15 mouse cellular contexts compared by ENCODE assay signal in genomic region chr9:102735231-102735630, GRCm38 (mm10). TPM values are rescaled to one million over a fixed set of nuclear protein-coding genes. Genes with fewer than 3 reads are reported as not detected.
DNase-seq lines count a peak whose midpoint lies in the region; ATAC-seq and TF ChIP-seq lines count a peak whose summit lies in the region.
"Had no signal": no experiment of that assay in that cellular context is flagged by ENCODE, and none has a peak within 500 bp of the region (broad histone marks: within the 10 kb centered on the region; RNA-seq: fewer than 3 reads in every experiment).

No protein-coding gene starts in this region.

- no peak overlapping the region for H3K9ac ChIP-seq in lung, embryonic 15.5 days
- H3K9ac ChIP-seq in stomach, embryonic 16.5 days (ENCODE audit: low read length), result no peak overlapping the region
- H3K9ac ChIP-seq: forebrain, postnatal 0 days had no signal

- peak overlapping the region; percentile 100 for H3K27ac ChIP-seq in kidney, adult 2 months (ENCODE audit: insufficient read depth, low read depth, low read length)
- peak overlapping the region; percentile 93 for H3K27ac ChIP-seq in lung, embryonic 15.5 days
- H3K27ac ChIP-seq in stomach, embryonic 16.5 days (ENCODE audit: low read length), result peak overlapping the region; percentile 89

- no peak for TF ChIP-seq POLR2A in kidney, adult 2 months (IDR thresholded peaks at IDR 0.05; ENCODE audit: low read depth, low read length)

- no peak for TF ChIP-seq CTCF in kidney, adult 2 months (conservative IDR thresholded peaks at IDR 0.05; ENCODE audit: insufficient read depth, insufficient read length, low read depth, low read length)

- no peaks in the 10 kb centered on the region for H3K27me3 ChIP-seq in kidney, adult 2 months (replicated peaks; ENCODE audit: control insufficient read depth, insufficient read depth, low read length)
- H3K27me3 ChIP-seq in lung, embryonic 15.5 days, result no peaks in the 10 kb centered on the region
- H3K27me3 ChIP-seq in stomach, embryonic 16.5 days (ENCODE audit: control insufficient read depth, insufficient read depth, low read length), result no peaks in the 10 kb centered on the region

- H3K36me3 ChIP-seq in kidney, adult 2 months (ENCODE audit: control insufficient read depth, insufficient read depth, low read length), result peaks cover 16% of the 10 kb centered on the region
- peaks cover 35% of the 10 kb centered on the region for H3K36me3 ChIP-seq in lung, embryonic 15.5 days
- peaks cover 14% of the 10 kb centered on the region; the same call in 1 of the 2 replicates for H3K36me3 ChIP-seq in stomach, embryonic 16.5 days (ENCODE audit: control insufficient read depth, insufficient read depth, low read length)

- H3K9me3 ChIP-seq in lung, embryonic 15.5 days, result no peaks in the 10 kb centered on the region
- H3K9me3 ChIP-seq in stomach, embryonic 16.5 days (replicated peaks; ENCODE audit: control insufficient read depth, low read length), result no peaks in the 10 kb centered on the region

- H3K4me2 ChIP-seq in lung, embryonic 15.5 days, result 0 out of 2 replicates have a peak overlapping the region, but pooled peaks have one; percentile 16
- H3K4me2 ChIP-seq in stomach, embryonic 16.5 days (ENCODE audit: low read depth, low read length), result no peak overlapping the region

- WGBS in kidney, adult 2 months, result 46% methylated on average over 3 of the region's 3 CpGs
- WGBS in lung, embryonic 15.5 days, result 78% methylated on average over 3 of the region's 3 CpGs
- 87% methylated on average over 3 of the region's 3 CpGs for WGBS in stomach, embryonic 16.5 days

- no peak for ATAC-seq in lung, embryonic 15.5 days (ENCODE audit: borderline replicate concordance, extremely low read depth, low FRiP score, low TSS enrichment)
- ATAC-seq in stomach, embryonic 16.5 days (ENCODE audit: insufficient read depth, low FRiP score), result no peak
- ATAC-seq: forebrain, postnatal 0 days; hindbrain, embryonic 16.5 days had no signal

- peak; percentile 60 for DNase-seq in kidney, adult 2 months
- no peak for DNase-seq in kidney, adult 11 months
- no peak for DNase-seq in lung, postnatal 10 days
- peak; percentile 25 for DNase-seq in kidney, postnatal 10 days
- DNase-seq in embryo, embryonic 9.5 days (ENCODE audit: extremely low spot score), result no peak
- DNase-seq in gastrocnemius, adult 18-20 months (ENCODE audit: low spot score), result no peak
- DNase-seq: cerebellum, postnatal 10 days; embryo, embryonic 11 days; forebrain, postnatal 0 days; gastrocnemius, postnatal 14 days; heart, postnatal 14 days; right cerebral cortex, postnatal 14 days had no signal

- peaks cover 50% of the 10 kb centered on the region for H3K4me1 ChIP-seq in kidney, adult 2 months (ENCODE audit: control insufficient read depth, insufficient read depth, low read length)
- peaks cover 55% of the 10 kb centered on the region for H3K4me1 ChIP-seq in lung, embryonic 15.5 days
- H3K4me1 ChIP-seq in stomach, embryonic 16.5 days (ENCODE audit: control insufficient read depth, insufficient read depth, low read length), result peaks cover 28% of the 10 kb centered on the region; the same call in 1 of the 2 replicates

- H3K4me3 ChIP-seq in kidney, adult 2 months (ENCODE audit: insufficient read depth, low read depth, low read length), result no peak overlapping the region
- no peak overlapping the region for H3K4me3 ChIP-seq in lung, embryonic 15.5 days
- H3K4me3 ChIP-seq in stomach, embryonic 16.5 days (replicated peaks; ENCODE audit: low read length), result no peak overlapping the region

RNA-seq across cellular contexts. Expression of gene Amotl2, which starts 18.8 kb away (rescaled TPM):
- polyA plus RNA-seq in kidney, adult 2 months (2012; rRNA removed), result 37.7 and 40.5 TPM in 2 replicates
- polyA plus RNA-seq in lung, embryonic 15.5 days (2015; fragmentation: Nextera tagmentation; extraction: Ambion mirVana), result 45.5 and 47.0 TPM in 2 replicates
- polyA plus RNA-seq in stomach, embryonic 16.5 days (2015; fragmentation: Nextera tagmentation; extraction: Ambion mirVana), result 21.1 and 26.3 TPM in 2 replicates
- 10 to 100 TPM; 16.8 to 18.2 TPM for total RNA-seq in gastrocnemius, adult 18-20 months (2021)

Comparison
In these comparisons a context has a peak if more than half of its experiments do, and no peak if none do; other contexts are left out.
1. DNase-seq: peak in kidney, adult 2 months (single experiment) and kidney, postnatal 10 days (single experiment); none in kidney, adult 11 months (single experiment), lung, postnatal 10 days (single experiment), embryo, embryonic 9.5 days (single experiment) and gastrocnemius, adult 18-20 months (single experiment).
2. Peak in every context shown above with its lines, with median percentiles within 50 percentile points of each other: H3K27ac ChIP-seq.